Mouse (Mus musculus) kidney, postnatal 0 days (tissue): Measurements from ENCODE around the gene Tmem52. TPM values are rescaled to one million over a fixed set of nuclear protein-coding genes. Genes with fewer than 3 reads are reported as not detected.

Experiments
- ATAC-seq: fragments of 200-750 bp; cut with Nextera tagmentation; replicated peaks from 2 replicates; pipeline ENCODE4 v1.8.0; 2017; ENCODE audit warnings: low read depth, moderate number of reproducible peaks, moderate TSS enrichment, moderate library complexity; ENCODE audit not compliant: low FRiP score
- DNase-seq: peaks from one replicate; pipeline ENCODE4 v3.0.0-alpha.2; 2016; ENCODE audit warnings: low spot score
- H3K27ac ChIP-seq: fragments of 300-500 bp; sonication (generic); 2 replicates; pipeline ENCODE4 v1.5.1; 2014; ENCODE audit warnings: mild to moderate bottlenecking
- H3K27me3 ChIP-seq: fragments of 300-500 bp; sonication (generic); 2 replicates; pipeline ENCODE4 v1.6.1; 2014; ENCODE audit warnings: low read length, mixed read lengths; ENCODE audit not compliant: insufficient read depth
- H3K36me3 ChIP-seq: fragments of 300-500 bp; sonication (generic); 2 replicates; pipeline ENCODE4 v1.6.1; 2014; ENCODE audit warnings: low read length, mixed read lengths; ENCODE audit not compliant: insufficient read depth
- H3K4me1 ChIP-seq: fragments of 300-500 bp; sonication (generic); replicated peaks from 2 replicates; pipeline ENCODE4 v1.6.1; 2014; ENCODE audit warnings: antibody characterized with exemption, low read length, mixed read lengths; ENCODE audit not compliant: insufficient read depth
- H3K4me2 ChIP-seq: fragments of 300-500 bp; sonication (generic); 2 replicates; pipeline ENCODE4 v1.6.1; 2014; ENCODE audit warnings: mild to moderate bottlenecking, low read length, moderate library complexity, mixed read lengths
- H3K4me3 ChIP-seq: fragments of 300-500 bp; sonication (generic); replicated peaks from 2 replicates; pipeline ENCODE4 v1.5.1; 2014; ENCODE audit warnings: low read depth, low read length
- H3K9ac ChIP-seq: fragments of 300-500 bp; sonication (generic); 2 replicates; pipeline ENCODE4 v1.6.1; 2014; ENCODE audit warnings: low read depth, low read length
- H3K9me3 ChIP-seq: fragments of 300-500 bp; sonication (generic); replicated peaks from 2 replicates; pipeline ENCODE4 v1.6.1; 2016; ENCODE audit warnings: low read length, inconsistent platforms, mixed read lengths
- CTCF ChIP-seq: IDR thresholded peaks from 2 replicates; pipeline ENCODE4 v1.5.1; 2016; ENCODE audit warnings: antibody characterized with exemption, low read depth, mild to moderate bottlenecking, moderate library complexity
- WGBS: fragments of 180-500 bp; shearing (Covaris S2); extraction: QIAGEN DNeasy Blood & Tissue Kit; methylation state at CpG from one replicate; pipeline ENCODE4 v1.1.7; 2014; 5-methylcytosine and 5-hydroxymethylcytosine counted together
- polyA plus RNA-seq: library from polyadenylated mRNA; unstranded; fragments of >200 nt; fragmentation: Nextera tagmentation; extraction: Ambion mirVana; gene quantifications from 2 replicates; pipeline ENCODE4 v1.2.1, GENCODE M21; 2015

The Tmem52 gene
- polyA plus RNA-seq, 1 experiment from 2014 or later: 6.5 TPM

- Histone ChIP-seq H3K27me3 (no peaks in the 10 kb centered on the region), H3K4me1 (no peaks in the 10 kb centered on the region), H3K4me3 (no peak overlapping the region), H3K9me3 (no peaks in the 10 kb centered on the region), H3K9ac (no peak overlapping the region), H3K4me2 (no peak overlapping the region), H3K27ac (no peak overlapping the region), H3K36me3 (no peaks in the 10 kb centered on the region)
- TF ChIP-seq CTCF: no peak
- no peak for DNase-seq
- 81% methylated on average over 6 of the region's 6 CpGs for WGBS
- ATAC-seq: no peak
These were observed 5.3 kb upstream of the Tmem52 start for GRCm38 (mm10) chr4:155463611-155464010.

DNA sequence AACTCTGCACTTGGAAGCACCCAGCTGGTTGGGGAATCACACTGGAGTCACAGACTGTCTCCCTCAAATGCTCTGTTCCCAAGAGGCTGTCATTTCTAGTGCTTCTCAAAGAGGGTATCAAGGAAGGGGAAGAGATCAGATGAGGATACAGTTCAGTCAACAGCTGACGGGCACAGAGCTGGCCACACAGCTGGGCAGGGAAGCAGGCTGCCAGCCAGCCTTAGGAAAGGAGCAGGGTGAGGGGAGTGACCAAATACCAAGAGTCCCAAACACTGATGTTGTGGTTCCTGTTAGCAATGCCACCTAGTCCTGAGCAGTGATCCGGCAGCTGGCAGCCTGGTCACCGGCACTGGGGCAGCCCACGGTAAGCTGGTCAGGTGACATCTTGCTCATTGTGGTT, 4.9 kb upstream of the Tmem52 start:
- no peaks in the 10 kb centered on the region for H3K27me3 ChIP-seq
- TF ChIP-seq CTCF: no peak
- H3K27ac ChIP-seq: no peak overlapping the region
- ATAC-seq (no peak), DNase-seq (no peak)
- H3K9me3 ChIP-seq: no peaks in the 10 kb centered on the region
- H3K4me1 ChIP-seq: 0 out of 2 replicates have a peak, but pooled peaks cover under 1% of the 10 kb centered on the region
- H3K9ac ChIP-seq: no peak overlapping the region
- WGBS: 76% methylated on average over 4 of the region's 4 CpGs
- no peaks in the 10 kb centered on the region for H3K36me3 ChIP-seq
- H3K4me3 ChIP-seq: no peak overlapping the region
- no peak overlapping the region for H3K4me2 ChIP-seq

GRCm38 (mm10) chr4:155465607-155466006, 3.3 kb upstream of the Tmem52 start:
- ATAC-seq (no peak), DNase-seq (no peak)
- H3K27ac ChIP-seq: no peak overlapping the region
- WGBS: 70% methylated on average over 6 of the region's 6 CpGs
- H3K4me3 ChIP-seq: no peak overlapping the region
- TF ChIP-seq CTCF: no peak
- H3K9ac ChIP-seq: no peak overlapping the region
- no peaks in the 10 kb centered on the region for H3K9me3 ChIP-seq
- H3K4me1 ChIP-seq: 0 out of 2 replicates have a peak, but pooled peaks cover 4% of the 10 kb centered on the region
- H3K27me3 ChIP-seq: no peaks in the 10 kb centered on the region
- H3K4me2 ChIP-seq: no peak overlapping the region
- no peaks in the 10 kb centered on the region for H3K36me3 ChIP-seq

GRCm38 (mm10) chr4:155466080-155466479, 2.8 kb upstream of the Tmem52 start:
- DNase-seq (no peak), ATAC-seq (no peak)
- Histone ChIP-seq H3K4me3 (no peak overlapping the region), H3K4me1 (0 out of 2 replicates have a peak, but pooled peaks cover 4% of the 10 kb centered on the region), H3K27me3 (no peaks in the 10 kb centered on the region), H3K27ac (no peak overlapping the region), H3K9ac (no peak overlapping the region), H3K4me2 (no peak overlapping the region), H3K36me3 (no peaks in the 10 kb centered on the region), H3K9me3 (no peaks in the 10 kb centered on the region)
- 85% methylated on average over 5 of the region's 5 CpGs for WGBS
- no peak for TF ChIP-seq CTCF

DNA sequence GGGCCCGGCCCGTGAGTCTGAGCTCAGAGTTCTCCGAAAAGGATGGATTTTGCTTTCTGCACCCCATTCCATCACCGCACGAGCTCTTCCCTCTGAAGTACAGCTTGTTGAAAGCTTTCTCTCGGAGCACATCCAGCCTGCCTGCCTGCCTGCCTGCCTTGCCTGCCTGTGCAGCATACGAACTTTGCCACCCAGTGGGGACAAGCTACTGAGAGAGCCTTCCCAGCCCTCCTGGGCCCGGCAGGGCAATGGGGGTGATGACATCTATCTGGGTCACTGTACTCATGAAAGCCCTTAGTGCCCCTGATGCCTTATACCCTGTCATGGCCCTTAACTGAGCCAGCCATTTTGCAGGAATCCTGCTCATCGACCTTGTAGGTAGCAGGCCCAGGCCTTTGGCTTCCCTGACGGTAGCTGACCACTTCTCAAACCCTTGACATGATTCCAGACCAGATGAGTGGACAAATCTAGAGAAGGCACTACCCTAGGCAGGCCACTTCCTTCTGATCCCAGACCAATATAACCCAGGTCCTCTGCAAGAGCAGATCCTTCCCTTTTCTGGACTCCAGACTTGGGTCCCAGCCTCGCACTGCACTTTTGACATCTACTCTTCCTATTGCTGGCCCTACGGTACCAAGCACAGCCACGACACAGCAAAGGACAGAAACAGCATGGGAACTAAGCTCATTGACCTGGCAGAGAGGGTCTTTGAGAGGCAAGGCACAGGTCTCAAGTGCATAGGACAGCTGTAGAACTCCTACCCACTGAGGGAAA, 1.5 kb upstream of the Tmem52 start:
- TF ChIP-seq CTCF: no peak
- Histone ChIP-seq H3K4me3 (no peak overlapping the region), H3K9ac (no peak overlapping the region), H3K36me3 (no peaks in the 10 kb centered on the region), H3K4me1 (0 out of 2 replicates have a peak, but pooled peaks cover 4% of the 10 kb centered on the region), H3K4me2 (no peak overlapping the region), H3K9me3 (no peaks in the 10 kb centered on the region), H3K27me3 (no peaks in the 10 kb centered on the region), H3K27ac (no peak overlapping the region)
- DNase-seq (no peak), ATAC-seq (no peak)
- 79% methylated on average over 13 of the region's 13 CpGs for WGBS

DNA sequence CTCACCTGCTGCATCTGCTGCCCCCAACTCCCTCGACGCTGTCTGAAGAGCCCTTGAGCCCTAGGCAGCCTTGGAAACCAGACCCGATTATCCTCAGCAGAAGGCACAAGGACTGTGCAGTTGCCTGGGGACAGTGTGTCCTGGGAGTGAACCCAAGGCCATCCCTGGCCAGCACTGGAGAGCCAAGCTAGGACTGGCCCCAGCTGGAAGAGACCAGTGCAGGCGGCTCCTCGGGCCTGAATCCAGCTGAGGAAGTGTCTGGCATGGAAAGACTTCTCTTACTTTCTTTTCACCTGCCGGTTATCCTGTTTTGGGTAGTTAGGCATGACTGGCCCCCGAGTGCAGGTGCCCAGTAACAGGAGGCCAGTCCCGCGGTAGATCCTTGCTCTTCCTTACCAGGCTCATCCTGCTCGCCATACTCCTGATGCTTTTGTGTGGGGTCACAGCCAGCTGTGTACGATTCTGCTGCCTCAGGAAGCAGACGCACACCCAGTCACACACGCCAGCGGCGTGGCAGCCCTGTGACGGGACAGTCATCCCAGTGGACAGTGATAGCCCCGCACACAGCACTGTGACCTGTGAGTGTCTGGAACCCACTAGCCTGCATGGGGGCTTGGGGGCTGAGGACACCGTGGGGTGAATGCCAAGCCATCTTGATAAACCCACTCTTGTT, 812 bp downstream of the Tmem52 start:
- Histone ChIP-seq H3K4me1 (0 out of 2 replicates have a peak, but pooled peaks cover 4% of the 10 kb centered on the region), H3K27me3 (no peaks in the 10 kb centered on the region), H3K36me3 (no peaks in the 10 kb centered on the region), H3K4me3 (no peak overlapping the region), H3K4me2 (peak overlapping the region; percentile 48), H3K9me3 (no peaks in the 10 kb centered on the region), H3K9ac (peak overlapping the region; percentile 19; the same call in 1 of the 2 replicates), H3K27ac (no peak overlapping the region; the same call in 1 of the 2 replicates)
- WGBS: 80% methylated on average over 18 of the region's 18 CpGs
- DNase-seq: no peak
- peak; percentile 58; the same call in 1 of the 2 replicates for ATAC-seq
- TF ChIP-seq CTCF: no peak
